ENCODE assay signal across 9 mouse cellular contexts in genomic region chr9:65404331-65405183, GRCm38 (mm10). TPM values are rescaled to one million over a fixed set of nuclear protein-coding genes. Genes with fewer than 3 reads are reported as not detected.
DNase-seq lines count a peak whose midpoint lies in the region; ATAC-seq lines count a peak whose summit lies in the region.
"Had no signal": no experiment of that assay in that cellular context is flagged by ENCODE, and none has a peak within 500 bp of the region (broad histone marks: within the 10 kb centered on the region; RNA-seq: fewer than 3 reads in every experiment).

No protein-coding gene starts in this region.

- no peak overlapping the region for H3K27ac ChIP-seq in midbrain, embryonic 15.5 days
- H3K27ac ChIP-seq: macrophage; stomach, embryonic 15.5 days had no signal

- peak; percentile 56 for DNase-seq in MN1 (ENCODE audit: low spot score)
- peak; percentile 79 to 83 for DNase-seq in adrenal gland, adult 18-20 months (ENCODE audit: low spot score in 2 of 2)
- DNase-seq in frontal cortex, adult 2 months (ENCODE audit: extremely low spot score in 1 of 2, low spot score in 1 of 2): peak; percentile 32 to 78
- peak; percentile 84 to 86 for DNase-seq in heart, postnatal 36 days
- peak; percentile 65 to 86 for DNase-seq in left cerebral cortex, postnatal 10 days (ENCODE audit: extremely low spot score in 1 of 2, low spot score in 2 of 2)
- DNase-seq in right cerebral cortex, postnatal 36 days (ENCODE audit: low spot score in 2 of 2): peak; percentile 58 to 59

- no peaks in the 10 kb centered on the region for H3K4me1 ChIP-seq in midbrain, embryonic 15.5 days

- WGBS in midbrain, embryonic 15.5 days: 74% methylated on average over 15 of the region's 15 CpGs

- no peak overlapping the region for H3K4me3 ChIP-seq in midbrain, embryonic 15.5 days
- H3K4me3 ChIP-seq: stomach, embryonic 15.5 days had no signal

- no peak for ATAC-seq in midbrain, embryonic 15.5 days (replicated peaks)

- no peak overlapping the region for H3K4me2 ChIP-seq in midbrain, embryonic 15.5 days
- H3K4me2 ChIP-seq: stomach, embryonic 15.5 days had no signal

- no peaks in the 10 kb centered on the region for H3K36me3 ChIP-seq in midbrain, embryonic 15.5 days (replicated peaks)
- H3K36me3 ChIP-seq: stomach, embryonic 15.5 days had no signal

- intact Hi-C loops in heart, postnatal 36 days (cut with DNase I): no loop called here
- intact Hi-C loops in left cerebral cortex, postnatal 10 days (cut with DNase I): no loop called here

- no peaks in the 10 kb centered on the region for H3K27me3 ChIP-seq in midbrain, embryonic 15.5 days (replicated peaks)
- H3K27me3 ChIP-seq: stomach, embryonic 15.5 days had no signal

- no peak overlapping the region for H3K9ac ChIP-seq in midbrain, embryonic 15.5 days
- H3K9ac ChIP-seq: stomach, embryonic 15.5 days had no signal

- H3K9me3 ChIP-seq in midbrain, embryonic 15.5 days: no peaks in the 10 kb centered on the region
- H3K9me3 ChIP-seq: stomach, embryonic 15.5 days had no signal

RNA-seq across cellular contexts. Expression of gene Rasl12, which starts 6.3 kb away (rescaled TPM):
- total RNA-seq in adrenal gland, adult 18-20 months (2021): 10 to 100 TPM in 1 of 2 experiments, 1 to 10 TPM in 1; 5.7 to 31.8 TPM
- 6.9 and 7.4 TPM in 2 replicates for polyA plus RNA-seq in frontal cortex, adult 2 months (2012; rRNA removed)
- total RNA-seq in heart, postnatal 36 days (2021): 1 to 10 TPM; 8.4 to 9.2 TPM
- 1 to 10 TPM; 2.6 to 2.8 TPM for total RNA-seq in left cerebral cortex, postnatal 10 days (2021)
- polyA plus RNA-seq in midbrain, embryonic 15.5 days (2015; fragmentation: Nextera tagmentation; extraction: Ambion mirVana): 7.3 and 7.4 TPM in 2 replicates
- polyA plus RNA-seq: macrophage had no signal

RNA-seq across cellular contexts. Expression of gene Kbtbd13, which starts 13.1 kb away (rescaled TPM):
- under 1 TPM; 0.17 to 0.26 TPM for total RNA-seq in adrenal gland, adult 18-20 months (2021)
- polyA plus RNA-seq in frontal cortex, adult 2 months (2012; rRNA removed): 0.17 and 0.34 TPM in 2 replicates
- 1 to 10 TPM; 2.2 to 2.4 TPM for total RNA-seq in heart, postnatal 36 days (2021)
- under 1 TPM in 1 of 2 experiments, not detected in 1; 0.26 TPM for total RNA-seq in left cerebral cortex, postnatal 10 days (2021)
- 0.56 and 0.60 TPM in 2 replicates for polyA plus RNA-seq in midbrain, embryonic 15.5 days (2015; fragmentation: Nextera tagmentation; extraction: Ambion mirVana)
- polyA plus RNA-seq: macrophage had no signal

RNA-seq across cellular contexts. Expression of gene Slc51b, which starts 18.2 kb away (rescaled TPM):
- not detected for total RNA-seq in adrenal gland, adult 18-20 months (2021)
- not detected in 2 replicates for polyA plus RNA-seq in frontal cortex, adult 2 months (2012; rRNA removed)
- total RNA-seq in heart, postnatal 36 days (2021): not detected
- not detected for total RNA-seq in left cerebral cortex, postnatal 10 days (2021)
- polyA plus RNA-seq in midbrain, embryonic 15.5 days (2015; fragmentation: Nextera tagmentation; extraction: Ambion mirVana): not detected in 2 replicates
- polyA plus RNA-seq: macrophage had no signal

RNA-seq across cellular contexts. Expression of gene Mtfmt, which starts 31.0 kb away (rescaled TPM):
- total RNA-seq in adrenal gland, adult 18-20 months (2021): 10 to 100 TPM; 10.9 to 12.4 TPM
- 19.7 and 20.1 TPM in 2 replicates for polyA plus RNA-seq in frontal cortex, adult 2 months (2012; rRNA removed)
- 1 to 10 TPM; 7.1 to 7.5 TPM for total RNA-seq in heart, postnatal 36 days (2021)
- 10 to 100 TPM; 19.5 to 21.2 TPM for total RNA-seq in left cerebral cortex, postnatal 10 days (2021)
- polyA plus RNA-seq in midbrain, embryonic 15.5 days (2015; fragmentation: Nextera tagmentation; extraction: Ambion mirVana): 21.4 and 24.7 TPM in 2 replicates

RNA-seq across cellular contexts. Expression of gene Ubap1l, which starts 43.7 kb away (rescaled TPM):
- under 1 TPM; 0.45 to 0.86 TPM for total RNA-seq in adrenal gland, adult 18-20 months (2021)
- polyA plus RNA-seq in frontal cortex, adult 2 months (2012; rRNA removed): 4.6 and 4.9 TPM in 2 replicates
- total RNA-seq in heart, postnatal 36 days (2021): under 1 TPM in 1 of 2 experiments, not detected in 1; 0.25 TPM
- total RNA-seq in left cerebral cortex, postnatal 10 days (2021): 1 to 10 TPM; 2.5 to 4.7 TPM
- 2.7 and 2.9 TPM in 2 replicates for polyA plus RNA-seq in midbrain, embryonic 15.5 days (2015; fragmentation: Nextera tagmentation; extraction: Ambion mirVana)
- polyA plus RNA-seq: macrophage had no signal
